15 mouse cellular contexts compared by ENCODE assay signal in genomic region chr1:60998008-60998557, GRCm38 (mm10). TPM values are rescaled to one million over a fixed set of nuclear protein-coding genes. Genes with fewer than 3 reads are reported as not detected.
A peak's percentile ranks its signal among the peaks of the same experiment; 100 is the strongest.
DNase-seq lines count a peak whose midpoint lies in the region; ATAC-seq and TF ChIP-seq lines count a peak whose summit lies in the region.
"Had no signal": no experiment of that assay in that cellular context is flagged by ENCODE, and none has a peak within 500 bp of the region (broad histone marks: within the 10 kb centered on the region; RNA-seq: fewer than 3 reads in every experiment).

No protein-coding gene starts in this region.

- no peaks in the 10 kb centered on the region for H3K36me3 ChIP-seq in forebrain, embryonic 14.5 days (ENCODE audit: control insufficient read depth, insufficient read depth, low read length)
- H3K36me3 ChIP-seq in forebrain, embryonic 12.5 days (replicated peaks), result no peaks in the 10 kb centered on the region
- H3K36me3 ChIP-seq: G1E had no signal

- peak; percentile 64 for TF ChIP-seq CTCF in layer of hippocampus, adult 2 months (conservative IDR thresholded peaks at IDR 0.05)

- peak; percentile 46 for DNase-seq in forebrain, embryonic 14.5 days (ENCODE audit: low spot score)
- no peak for DNase-seq in layer of hippocampus, adult 2 months (ENCODE audit: low spot score in 2 of 2)
- no peak for DNase-seq in layer of hippocampus, adult 11-12 months (ENCODE audit: low spot score)
- peak; percentile 7 for DNase-seq in 3T3-L1 (ENCODE audit: low read depth, low spot score)
- DNase-seq in cerebellum, adult 9-10 months, result peak; percentile 37
- DNase-seq in spleen, postnatal 4 days (ENCODE audit: low spot score in 2 of 2), result no peak
- DNase-seq in adrenal gland, adult 18-20 months (ENCODE audit: low spot score in 2 of 2), result no peak
- DNase-seq: B cell, adult 2 months; embryo, embryonic 11 days; retina, postnatal 1 day; thymus, adult 2 months had no signal

- no peaks in the 10 kb centered on the region for H3K27me3 ChIP-seq in forebrain, embryonic 14.5 days (replicated peaks; ENCODE audit: control insufficient read depth, insufficient read depth, low read length)
- no peaks in the 10 kb centered on the region for H3K27me3 ChIP-seq in forebrain, embryonic 12.5 days

- no peaks in the 10 kb centered on the region for H3K4me1 ChIP-seq in forebrain, embryonic 14.5 days (ENCODE audit: control insufficient read depth, insufficient read depth, low read length)
- H3K4me1 ChIP-seq in forebrain, embryonic 12.5 days, result no peaks in the 10 kb centered on the region; the same call in 1 of the 2 replicates

- H3K9ac ChIP-seq in forebrain, embryonic 14.5 days (ENCODE audit: low read length), result no peak overlapping the region
- H3K9ac ChIP-seq in forebrain, embryonic 12.5 days, result no peak overlapping the region
- H3K9ac ChIP-seq: hindbrain, embryonic 14.5 days had no signal

- 96% methylated on average over 3 of the region's 3 CpGs for WGBS in forebrain, embryonic 14.5 days
- WGBS in forebrain, embryonic 12.5 days, result 92% methylated on average over 3 of the region's 3 CpGs

- H3K4me2 ChIP-seq in forebrain, embryonic 14.5 days (ENCODE audit: low read length), result no peak overlapping the region
- no peak overlapping the region for H3K4me2 ChIP-seq in forebrain, embryonic 12.5 days
- H3K4me2 ChIP-seq: hindbrain, embryonic 14.5 days had no signal

- no peak overlapping the region for H3K27ac ChIP-seq in forebrain, embryonic 14.5 days (ENCODE audit: low read depth, low read length)
- H3K27ac ChIP-seq in forebrain, embryonic 12.5 days, result no peak overlapping the region
- peak overlapping the region; percentile 56 for H3K27ac ChIP-seq in layer of hippocampus, adult 2 months
- H3K27ac ChIP-seq: hindbrain, embryonic 14.5 days had no signal

- no peaks in the 10 kb centered on the region for H3K9me3 ChIP-seq in forebrain, embryonic 14.5 days (replicated peaks; ENCODE audit: control insufficient read depth, low read length)
- H3K9me3 ChIP-seq in forebrain, embryonic 12.5 days, result no peaks in the 10 kb centered on the region
- H3K9me3 ChIP-seq: G1E had no signal

- no peak overlapping the region for H3K4me3 ChIP-seq in forebrain, embryonic 14.5 days (ENCODE audit: low read depth, low read length)
- H3K4me3 ChIP-seq in forebrain, embryonic 12.5 days (replicated peaks), result no peak overlapping the region
- H3K4me3 ChIP-seq in layer of hippocampus, adult 2 months, result no peak overlapping the region

- no peak for ATAC-seq in forebrain, embryonic 14.5 days
- ATAC-seq in forebrain, embryonic 12.5 days (ENCODE audit: low FRiP score), result no peak

RNA-seq across cellular contexts. Expression of gene Icos, which starts 20.4 kb away (rescaled TPM):
- 0.10 TPM in 1 of 2 replicates, not detected in the other for polyA plus RNA-seq in forebrain, embryonic 14.5 days (2014; fragmentation: Nextera tagmentation; extraction: Ambion mirVana)
- polyA plus RNA-seq in forebrain, embryonic 12.5 days (2016; fragmentation: Nextera tagmentation; extraction: Ambion mirVana), result 0.08 TPM in 1 of 2 replicates, not detected in the other
- not detected for total RNA-seq in layer of hippocampus, adult 2 months (2021)
- total RNA-seq in adrenal gland, adult 18-20 months (2021), result under 1 TPM in 1 of 2 experiments, not detected in 1; 0.10 TPM
- total RNA-seq: left cerebral cortex, adult 18-20 months had no signal
- polyA plus RNA-seq: G1E had no signal

Comparison
In these comparisons a context has a peak if more than half of its experiments do, and no peak if none do; other contexts are left out.
1. DNase-seq: peak in forebrain, embryonic 14.5 days (single experiment), 3T3-L1 (single experiment) and cerebellum, adult 9-10 months (single experiment); none in layer of hippocampus, adult 2 months (0 of 2), layer of hippocampus, adult 11-12 months (single experiment), spleen, postnatal 4 days (0 of 2) and adrenal gland, adult 18-20 months (0 of 2).